Mouse (Mus musculus): ENCODE data around the gene Tha1.

The Tha1 gene

GRCm38 (mm10) chr11:117889887-117890340, 16.6 kb upstream of the Tha1 start:
- CTCF ChIA-PET = interaction anchor here (0.8 to 2.9 kb wide), 15 partner anchors 11 to 132 kb away, joined by 3 to 25 read pairs (median 5); partner anchors contain the start of genes Socs3 (in 1 of the 4) and Tha1 (in 1 of the 4)

GRCm38 (mm10) chr11:117888853-117889822, 15.9 kb upstream of the Tha1 start:
- POLR2A ChIA-PET = interaction anchor here (0.6 to 8.5 kb wide), 83 partner anchors 8 to 569 kb away, joined by 3 to 100 read pairs (median 4); partner anchors contain the start of genes Socs3 (in 3 of the 4), Birc5 (in 2 of the 4), Afmid (in 1 of the 4) and Tha1 (in 1 of the 4)
- CTCF ChIA-PET = interaction anchor here (0.6 to 2.9 kb wide), 30 partner anchors 10 to 924 kb away, joined by 3 to 25 read pairs (median 4); partner anchors contain the start of genes Socs3 (in 1 of the 4) and Tha1 (in 1 of the 4)

More at GRCm38 (mm10) chr11:117889887-117890340, 16.6 kb upstream of the Tha1 start:
- POLR2A ChIA-PET = interaction anchor here (0.6 to 8.5 kb wide), 40 partner anchors 10 to 376 kb away, joined by 3 to 100 read pairs (median 10); partner anchors contain the start of genes Socs3 (in 3 of the 4), Birc5 (in 2 of the 4), Tha1 (in 1 of the 4) and Tmem235 (in 1 of the 4)

- ChIA-PET CTCF (interaction anchor here (0.6 to 2.9 kb wide), 33 partner anchors 9 to 680 kb away, joined by 3 to 25 read pairs (median 4); partner anchors contain the start of genes Socs3 (in 1 of the 4) and Tha1 (in 1 of the 4)), POLR2A (interaction anchor here (0.6 to 8.5 kb wide), 86 partner anchors 8 to 788 kb away, joined by 3 to 100 read pairs (median 4); partner anchors contain the start of genes Socs3 (in 3 of the 4), Birc5 (in 2 of the 4), Afmid (in 1 of the 4) and Tha1 (in 1 of the 4))
Observed at GRCm38 (mm10) chr11:117888168-117888852, 15.0 kb upstream of the Tha1 start.

- ChIA-PET POLR2A (interaction anchor here in 2 of 4 experiments (0.9 to 2.4 kb wide), 8 partner anchors 9 to 136 kb away, joined by 3 to 6 read pairs (median 4); partner anchors contain the start of gene Socs3 (in 1 of the 2)), CTCF (interaction anchor here in 2 of 4 experiments (0.5 to 1.5 kb wide), 2 partner anchors 12 to 16 kb away, joined by 3 to 4 read pairs; no protein-coding TSS in a partner anchor)
Observed at GRCm38 (mm10) chr11:117886000-117886399, 12.7 kb upstream of the Tha1 start.

GRCm38 (mm10) chr11:117882208-117882607, 8.9 kb upstream of the Tha1 start:
- POLR2A ChIA-PET = interaction anchor here in 2 of 4 experiments (0.7 to 7.4 kb wide), 16 partner anchors 8 to 132 kb away, joined by 3 to 100 read pairs (median 5); partner anchors contain the start of genes Afmid (in 1 of the 2), Socs3 (in 1 of the 2) and Tk1 (in 1 of the 2)
- CTCF ChIA-PET = interaction anchor here in 2 of 4 experiments (0.6 to 1.9 kb wide), 5 partner anchors 8 to 87 kb away, joined by 3 to 4 read pairs (median 4); partner anchors contain the start of gene Socs3 (in 1 of the 2)

GRCm38 (mm10) chr11:117881787-117882186, 8.5 kb upstream of the Tha1 start:
- POLR2A ChIA-PET = interaction anchor here in 2 of 4 experiments (0.6 to 7.4 kb wide), 22 partner anchors 8 to 168 kb away, joined by 3 to 100 read pairs (median 4); partner anchors contain the start of genes Afmid (in 1 of the 2), Socs3 (in 1 of the 2) and Tk1 (in 1 of the 2)
- CTCF ChIA-PET = interaction anchor here in 3 of 4 experiments (0.6 to 1.9 kb wide), 6 partner anchors 7 to 542 kb away, joined by 3 to 7 read pairs (median 4); partner anchors contain the start of gene Socs3 (in 1 of the 3)

GRCm38 (mm10) chr11:117880977-117881358, 7.7 kb upstream of the Tha1 start:
- CTCF ChIA-PET = interaction anchor here in 3 of 4 experiments (0.6 to 1.8 kb wide), 3 partner anchors 89 to 543 kb away, joined by 3 to 7 read pairs (median 4); partner anchors contain the start of gene Socs3 (in 1 of the 3)
- POLR2A ChIA-PET = interaction anchor here in 3 of 4 experiments (0.6 to 7.4 kb wide), 32 partner anchors 8 to 226 kb away, joined by 3 to 100 read pairs (median 4); partner anchors contain the start of genes Socs3 (in 2 of the 3), Afmid (in 1 of the 3), Pgs1 (in 1 of the 3) and Tk1 (in 1 of the 3)

GRCm38 (mm10) chr11:117880336-117880976, 7.2 kb upstream of the Tha1 start:
- CTCF ChIA-PET = interaction anchor here in 3 of 4 experiments (0.6 to 1.8 kb wide), 4 partner anchors 32 to 211 kb away, joined by 3 to 10 read pairs (median 3); no protein-coding TSS in a partner anchor
- POLR2A ChIA-PET = interaction anchor here in 3 of 4 experiments (0.6 to 7.4 kb wide), 36 partner anchors 9 to 226 kb away, joined by 3 to 100 read pairs (median 4); partner anchors contain the start of genes Socs3 (in 2 of the 3), Afmid (in 1 of the 3), Pgs1 (in 1 of the 3) and Tk1 (in 1 of the 3)

GRCm38 (mm10) chr11:117879676-117880075, 6.4 kb upstream of the Tha1 start:
- CTCF ChIA-PET = interaction anchor here in 3 of 4 experiments (0.6 to 1.9 kb wide), 15 partner anchors 8 to 514 kb away, joined by 3 to 11 read pairs (median 4); no protein-coding TSS in a partner anchor
- POLR2A ChIA-PET = interaction anchor here (0.6 to 7.4 kb wide), 49 partner anchors 9 to 1065 kb away, joined by 3 to 100 read pairs (median 4); partner anchors contain the start of genes Socs3 (in 3 of the 4) and Tnrc6c (in 1 of the 4)

GRCm38 (mm10) chr11:117878892-117879291, 5.6 kb upstream of the Tha1 start:
- ChIA-PET POLR2A (interaction anchor here (0.6 to 7.4 kb wide), 55 partner anchors 10 to 1121 kb away, joined by 3 to 100 read pairs (median 4); partner anchors contain the start of genes Socs3 (in 3 of the 4) and Tnrc6c (in 1 of the 4)), CTCF (interaction anchor here (0.6 to 1.9 kb wide), 19 partner anchors 9 to 515 kb away, joined by 3 to 11 read pairs (median 4); partner anchors contain the start of gene Socs3 (in 2 of the 4))

- ChIA-PET POLR2A (interaction anchor here (0.5 to 7.4 kb wide), 49 partner anchors 9 to 1121 kb away, joined by 3 to 100 read pairs (median 4); partner anchors contain the start of genes Socs3 (in 3 of the 4) and Tnrc6c (in 1 of the 4)), CTCF (interaction anchor here (0.6 to 1.9 kb wide), 16 partner anchors 10 to 559 kb away, joined by 3 to 11 read pairs (median 4); partner anchors contain the start of genes Socs3 (in 2 of the 4) and Birc5 (in 1 of the 4))
Observed at GRCm38 (mm10) chr11:117877917-117878745, 4.8 kb upstream of the Tha1 start.

GRCm38 (mm10) chr11:117875681-117876080, 2.4 kb upstream of the Tha1 start:
- CTCF ChIA-PET = interaction anchor here (0.5 to 3.0 kb wide), 17 partner anchors 11 to 491 kb away, joined by 3 to 21 read pairs (median 8); partner anchors contain the start of gene Socs3 (in 1 of the 4)

GRCm38 (mm10) chr11:117874419-117874818, 1.1 kb upstream of the Tha1 start:
- CTCF ChIA-PET = interaction anchor here (0.5 to 3.0 kb wide), 96 partner anchors 8 to 1658 kb away, joined by 3 to 22 read pairs (median 4); partner anchors contain the start of genes Socs3 (in 3 of the 4) and Birc5 (in 2 of the 4)
- POLR2A ChIA-PET = interaction anchor here (0.5 to 2.7 kb wide), 46 partner anchors 9 to 1486 kb away, joined by 3 to 16 read pairs (median 4); partner anchors contain the start of genes Socs3 (in 3 of the 4), Birc5 (in 1 of the 4) and Tmem235 (in 1 of the 4)

More at GRCm38 (mm10) chr11:117875681-117876080, 2.4 kb upstream of the Tha1 start:
- POLR2A ChIA-PET = interaction anchor here (0.6 to 7.4 kb wide), 27 partner anchors 11 to 333 kb away, joined by 3 to 100 read pairs (median 4); partner anchors contain the start of genes Socs3 (in 2 of the 4) and Birc5 (in 1 of the 4)

- ChIA-PET POLR2A (interaction anchor here in 2 of 4 experiments (0.6 to 2.3 kb wide), 9 partner anchors 11 to 228 kb away, joined by 3 to 7 read pairs (median 4); partner anchors contain the start of gene Tmem235 (in 1 of the 2)), CTCF (interaction anchor here (0.5 to 2.7 kb wide), 17 partner anchors 12 to 694 kb away, joined by 3 to 11 read pairs (median 4); partner anchors contain the start of genes Socs3 (in 2 of the 4) and Tmem235 (in 1 of the 4))
Observed at GRCm38 (mm10) chr11:117871911-117872584, 1.2 kb downstream of the Tha1 start.
